Mouse (Mus musculus) kidney, postnatal 0 days (tissue): ENCODE measurements around the gene Mnat1. TPM values are rescaled to one million over a fixed set of nuclear protein-coding genes. Genes with fewer than 3 reads are reported as not detected.

Source experiments
- ATAC-seq: fragments of 200-750 bp; cut with Nextera tagmentation; replicated peaks from 2 replicates; pipeline ENCODE4 v1.8.0; 2017; ENCODE audit warnings: low read depth, moderate number of reproducible peaks, moderate TSS enrichment, moderate library complexity; ENCODE audit not compliant: low FRiP score
- DNase-seq: peaks from one replicate; pipeline ENCODE4 v3.0.0-alpha.2; 2016; ENCODE audit warnings: low spot score
- H3K27ac ChIP-seq: fragments of 300-500 bp; sonication (generic); 2 replicates; pipeline ENCODE4 v1.5.1; 2014; ENCODE audit warnings: mild to moderate bottlenecking
- H3K27me3 ChIP-seq: fragments of 300-500 bp; sonication (generic); 2 replicates; pipeline ENCODE4 v1.6.1; 2014; ENCODE audit warnings: low read length, mixed read lengths; ENCODE audit not compliant: insufficient read depth
- H3K36me3 ChIP-seq: fragments of 300-500 bp; sonication (generic); 2 replicates; pipeline ENCODE4 v1.6.1; 2014; ENCODE audit warnings: low read length, mixed read lengths; ENCODE audit not compliant: insufficient read depth
- H3K4me1 ChIP-seq: fragments of 300-500 bp; sonication (generic); replicated peaks from 2 replicates; pipeline ENCODE4 v1.6.1; 2014; ENCODE audit warnings: antibody characterized with exemption, low read length, mixed read lengths; ENCODE audit not compliant: insufficient read depth
- H3K4me2 ChIP-seq: fragments of 300-500 bp; sonication (generic); 2 replicates; pipeline ENCODE4 v1.6.1; 2014; ENCODE audit warnings: mild to moderate bottlenecking, low read length, moderate library complexity, mixed read lengths
- H3K4me3 ChIP-seq: fragments of 300-500 bp; sonication (generic); replicated peaks from 2 replicates; pipeline ENCODE4 v1.5.1; 2014; ENCODE audit warnings: low read depth, low read length
- H3K9ac ChIP-seq: fragments of 300-500 bp; sonication (generic); 2 replicates; pipeline ENCODE4 v1.6.1; 2014; ENCODE audit warnings: low read depth, low read length
- H3K9me3 ChIP-seq: fragments of 300-500 bp; sonication (generic); replicated peaks from 2 replicates; pipeline ENCODE4 v1.6.1; 2016; ENCODE audit warnings: low read length, inconsistent platforms, mixed read lengths
- CTCF ChIP-seq: IDR thresholded peaks from 2 replicates; pipeline ENCODE4 v1.5.1; 2016; ENCODE audit warnings: antibody characterized with exemption, low read depth, mild to moderate bottlenecking, moderate library complexity
- WGBS: fragments of 180-500 bp; shearing (Covaris S2); extraction: QIAGEN DNeasy Blood & Tissue Kit; methylation state at CpG from one replicate; pipeline ENCODE4 v1.1.7; 2014; 5-methylcytosine and 5-hydroxymethylcytosine counted together
- polyA plus RNA-seq: library from polyadenylated mRNA; unstranded; fragments of >200 nt; fragmentation: Nextera tagmentation; extraction: Ambion mirVana; gene quantifications from 2 replicates; pipeline ENCODE4 v1.2.1, GENCODE M21; 2015

The Mnat1 gene
- polyA plus RNA-seq, 1 experiment from 2014 or later: 38.0 TPM

DNA sequence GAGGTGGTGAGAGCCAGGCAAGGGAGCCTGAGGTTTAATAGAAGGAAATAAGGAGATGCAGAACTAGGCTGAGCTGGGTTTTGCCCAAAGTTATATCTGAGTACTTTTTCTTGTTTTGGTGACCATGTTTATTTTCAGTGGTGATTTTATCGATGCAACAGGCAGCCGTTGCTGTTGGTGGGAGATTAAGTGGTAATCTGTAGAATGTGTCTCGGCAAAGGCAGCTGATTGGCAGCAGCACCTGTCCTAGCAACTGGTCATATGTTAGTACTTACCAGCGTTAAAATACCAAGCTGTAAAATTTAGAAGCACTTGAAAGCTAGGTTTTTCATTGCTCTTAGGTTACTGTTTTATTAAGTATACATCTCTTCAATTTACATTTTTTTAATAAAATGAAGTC, 83.5 kb downstream of the Mnat1 start:
- no peaks in the 10 kb centered on the region for H3K27me3 ChIP-seq
- 76% methylated on average over 4 of the region's 4 CpGs for WGBS
- peak overlapping the region; percentile 73 for H3K27ac ChIP-seq
- no peak for DNase-seq
- no peak overlapping the region for H3K4me3 ChIP-seq
- TF ChIP-seq CTCF: no peak
- H3K36me3 ChIP-seq: no peaks in the 10 kb centered on the region
- H3K9me3 ChIP-seq: no peaks in the 10 kb centered on the region
- no peak overlapping the region for H3K4me2 ChIP-seq
- no peaks in the 10 kb centered on the region for H3K4me1 ChIP-seq
- H3K9ac ChIP-seq: no peak overlapping the region
- ATAC-seq: no peak

- Histone ChIP-seq H3K9ac (no peak overlapping the region), H3K4me1 (no peaks in the 10 kb centered on the region), H3K4me3 (no peak overlapping the region), H3K27me3 (no peaks in the 10 kb centered on the region), H3K36me3 (no peaks in the 10 kb centered on the region), H3K4me2 (no peak overlapping the region), H3K27ac (no peak overlapping the region; the same call in 1 of the 2 replicates), H3K9me3 (no peaks in the 10 kb centered on the region)
- ATAC-seq (no peak), DNase-seq (no peak)
- WGBS: 93% methylated on average over 1 of the region's 1 CpGs
- TF ChIP-seq CTCF: no peak
Observed at GRCm38 (mm10) chr12:73207461-73207860, 83.9 kb downstream of the Mnat1 start.

DNA sequence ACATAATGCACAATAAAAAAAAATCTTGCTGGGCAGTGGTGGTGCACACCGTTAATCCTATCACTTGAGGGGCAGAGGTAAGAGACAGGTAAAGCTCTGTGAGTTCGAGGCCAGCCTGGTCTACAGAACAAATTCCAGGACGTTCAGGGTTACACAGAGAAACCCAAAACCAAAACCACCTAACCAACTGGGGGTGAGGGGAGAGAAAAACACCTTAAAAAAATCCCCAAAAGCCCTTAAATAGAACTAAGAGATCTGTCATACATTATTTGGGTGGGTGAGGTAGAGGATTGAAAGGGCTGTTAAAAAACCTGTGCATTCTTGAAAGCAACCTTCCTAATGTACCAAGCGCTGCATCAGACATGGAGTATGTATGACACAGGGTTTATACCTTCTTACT, 85.0 kb downstream of the Mnat1 start:
- no peak for TF ChIP-seq CTCF
- Histone ChIP-seq H3K4me3 (no peak overlapping the region), H3K27ac (no peak overlapping the region), H3K4me2 (no peak overlapping the region), H3K27me3 (no peaks in the 10 kb centered on the region), H3K9ac (no peak overlapping the region), H3K36me3 (no peaks in the 10 kb centered on the region), H3K4me1 (no peaks in the 10 kb centered on the region), H3K9me3 (no peaks in the 10 kb centered on the region)
- no peak for DNase-seq
- ATAC-seq: no peak
- 91% methylated on average over 4 of the region's 4 CpGs for WGBS

DNA sequence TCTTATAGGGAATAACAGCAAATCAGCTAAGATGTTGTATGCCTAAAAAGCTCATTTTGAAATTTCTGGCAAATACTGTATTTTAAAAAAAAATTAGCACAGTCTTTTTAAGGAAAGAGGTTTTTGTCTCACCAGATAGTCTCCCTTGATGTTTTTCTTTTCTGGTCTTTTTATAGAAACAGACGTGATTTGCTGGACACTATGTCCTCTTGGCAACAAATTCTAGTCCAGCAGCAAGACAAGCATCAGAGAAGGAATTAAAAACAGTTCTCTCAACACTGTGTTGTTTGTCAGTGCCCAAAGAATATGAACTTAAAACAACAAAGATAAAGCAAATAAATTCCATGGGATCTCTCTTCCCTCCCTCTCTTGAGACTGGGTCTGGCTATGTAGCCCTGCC, 85.6 kb downstream of the Mnat1 start:
- peak; percentile 61 for DNase-seq
- Histone ChIP-seq H3K36me3 (no peaks in the 10 kb centered on the region), H3K9me3 (no peaks in the 10 kb centered on the region), H3K27me3 (no peaks in the 10 kb centered on the region), H3K4me1 (no peaks in the 10 kb centered on the region), H3K9ac (no peak overlapping the region), H3K27ac (no peak overlapping the region), H3K4me2 (no peak overlapping the region), H3K4me3 (no peak overlapping the region)
- 45% methylated on average over 1 of the region's 1 CpGs for WGBS
- no peak for TF ChIP-seq CTCF
- ATAC-seq: no peak

- 61% methylated on average over 3 of the region's 3 CpGs for WGBS
- no peak for ATAC-seq
- H3K9me3 ChIP-seq: no peaks in the 10 kb centered on the region
- DNase-seq: no peak
- H3K36me3 ChIP-seq: no peaks in the 10 kb centered on the region
- no peak overlapping the region for H3K4me2 ChIP-seq
- no peaks in the 10 kb centered on the region for H3K4me1 ChIP-seq
- no peak overlapping the region for H3K4me3 ChIP-seq
- TF ChIP-seq CTCF: no peak
- no peaks in the 10 kb centered on the region for H3K27me3 ChIP-seq
- H3K9ac ChIP-seq: no peak overlapping the region
- H3K27ac ChIP-seq: no peak overlapping the region
Observed at GRCm38 (mm10) chr12:73210454-73210853, 86.9 kb downstream of the Mnat1 start.

GRCm38 (mm10) chr12:73215773-73216172, 92.3 kb downstream of the Mnat1 start:
- no peak overlapping the region for H3K4me3 ChIP-seq
- TF ChIP-seq CTCF: no peak
- no peak for DNase-seq

GRCm38 (mm10) chr12:73218632-73219031, 95.1 kb downstream of the Mnat1 start:
- no peak overlapping the region for H3K27ac ChIP-seq
- peaks cover 8% of the 10 kb centered on the region; the same call in 1 of the 2 replicates for H3K36me3 ChIP-seq
- DNase-seq (no peak), ATAC-seq (no peak)
- no peaks in the 10 kb centered on the region for H3K9me3 ChIP-seq
- no peaks in the 10 kb centered on the region for H3K27me3 ChIP-seq
- H3K4me2 ChIP-seq: no peak overlapping the region
- H3K4me1 ChIP-seq: no peaks in the 10 kb centered on the region
- 89% methylated on average over 5 of the region's 5 CpGs for WGBS
- no peak overlapping the region for H3K4me3 ChIP-seq
- H3K9ac ChIP-seq: no peak overlapping the region
- TF ChIP-seq CTCF: peak; percentile 26; the same call in 1 of the 2 replicates

More at GRCm38 (mm10) chr12:73215773-73216172, 92.3 kb downstream of the Mnat1 start:
- no peak for ATAC-seq
- WGBS: 88% methylated on average over 5 of the region's 5 CpGs
- H3K9me3 ChIP-seq: no peaks in the 10 kb centered on the region
- no peak overlapping the region for H3K4me2 ChIP-seq
- H3K9ac ChIP-seq: no peak overlapping the region
- no peaks in the 10 kb centered on the region for H3K27me3 ChIP-seq
- H3K36me3 ChIP-seq: peaks cover 8% of the 10 kb centered on the region; the same call in 1 of the 2 replicates
- no peaks in the 10 kb centered on the region for H3K4me1 ChIP-seq
- no peak overlapping the region for H3K27ac ChIP-seq
